Mouse (Mus musculus): ENCODE results near the gene Bmp8b.
"Not testable (repeated sequence)": the region's sequence is repeated elsewhere in the genome, so short reads cannot be mapped to it uniquely, and the experiment has no call there.

Bmp8b gene

GRCm38 (mm10) chr4:123104651-123105450, at the start of gene Bmp8b:
Bmp8b (plus strand) TSS chr4:123105165.
- no peak for DNase-seq (ENCODE audit: low read depth, low spot score)

DNA sequence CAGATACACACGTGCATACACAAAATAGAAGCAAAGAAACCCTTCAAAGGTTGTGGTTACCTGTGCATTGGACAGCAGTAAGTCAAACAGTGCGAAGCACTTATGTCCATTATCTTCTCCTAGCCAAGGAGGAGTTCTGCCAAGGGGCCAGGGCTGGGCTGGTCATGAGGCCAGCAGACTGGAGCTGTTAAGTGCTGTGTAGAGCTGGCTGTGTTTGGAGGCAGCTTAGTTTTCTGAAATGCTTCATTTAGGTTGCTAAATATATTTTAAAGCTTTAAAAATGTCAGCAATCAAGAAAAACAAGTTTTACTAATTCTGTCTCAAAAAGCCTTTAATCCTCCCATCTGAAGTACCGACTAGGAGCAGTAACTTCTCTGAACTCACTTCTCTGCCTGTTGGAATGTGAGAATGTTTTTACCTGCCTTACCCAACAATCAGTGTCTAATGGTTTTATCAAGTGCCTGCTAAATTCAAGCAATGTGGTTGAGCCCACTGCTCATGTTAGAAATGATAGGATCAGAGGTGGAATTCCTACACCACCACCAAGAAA, 48.3 kb upstream of the Bmp8b start:
- DNase-seq (ENCODE audit: low read depth, low spot score), result no peak

GRCm38 (mm10) chr4:123057957-123058356, 47.0 kb upstream of the Bmp8b start:
- DNase-seq (ENCODE audit: low read depth, low spot score), result no peak

DNA sequence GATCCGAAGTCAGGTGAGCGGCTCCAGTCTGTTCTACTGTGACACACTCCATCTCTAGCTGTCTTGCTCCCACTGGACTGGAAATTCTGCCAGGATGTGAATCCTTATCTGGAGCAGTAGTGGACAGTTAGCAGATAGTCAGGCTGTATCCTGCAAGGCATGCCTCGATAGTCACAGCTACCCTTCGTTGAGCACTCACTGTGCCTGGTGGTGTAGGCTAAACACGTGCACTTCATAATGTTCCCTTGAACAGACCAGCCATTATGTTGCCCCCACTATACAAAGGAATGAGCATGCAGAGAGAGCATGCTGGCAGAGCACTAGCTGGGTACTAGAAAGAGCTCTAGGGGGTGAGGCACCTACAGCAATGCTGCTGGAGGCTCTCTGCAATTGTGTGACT, 43.2 kb upstream of the Bmp8b start:
- no peak for DNase-seq (ENCODE audit: low read depth, low spot score)

DNA sequence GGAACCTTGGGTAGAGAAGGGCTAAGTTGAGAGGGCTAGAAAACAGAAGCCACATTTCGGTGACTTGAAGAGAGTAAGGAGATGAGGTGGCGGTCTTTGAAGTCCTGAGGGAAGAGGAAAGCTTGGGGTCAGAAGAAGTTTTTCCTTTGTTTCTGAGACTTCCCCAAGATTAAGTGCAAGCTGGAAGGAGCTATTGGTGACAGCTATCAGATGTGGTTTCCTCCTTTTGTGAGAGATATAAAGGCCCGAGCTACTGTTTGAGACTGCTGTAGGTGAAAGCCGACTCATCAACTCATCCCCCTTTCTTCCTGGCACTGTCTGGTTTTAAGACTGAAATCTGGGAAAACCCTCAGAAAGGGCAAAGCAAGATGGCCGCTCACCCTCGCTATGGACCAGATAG, 36.3 kb upstream of the Bmp8b start:
- no peak for DNase-seq (ENCODE audit: low read depth, low spot score)

DNA sequence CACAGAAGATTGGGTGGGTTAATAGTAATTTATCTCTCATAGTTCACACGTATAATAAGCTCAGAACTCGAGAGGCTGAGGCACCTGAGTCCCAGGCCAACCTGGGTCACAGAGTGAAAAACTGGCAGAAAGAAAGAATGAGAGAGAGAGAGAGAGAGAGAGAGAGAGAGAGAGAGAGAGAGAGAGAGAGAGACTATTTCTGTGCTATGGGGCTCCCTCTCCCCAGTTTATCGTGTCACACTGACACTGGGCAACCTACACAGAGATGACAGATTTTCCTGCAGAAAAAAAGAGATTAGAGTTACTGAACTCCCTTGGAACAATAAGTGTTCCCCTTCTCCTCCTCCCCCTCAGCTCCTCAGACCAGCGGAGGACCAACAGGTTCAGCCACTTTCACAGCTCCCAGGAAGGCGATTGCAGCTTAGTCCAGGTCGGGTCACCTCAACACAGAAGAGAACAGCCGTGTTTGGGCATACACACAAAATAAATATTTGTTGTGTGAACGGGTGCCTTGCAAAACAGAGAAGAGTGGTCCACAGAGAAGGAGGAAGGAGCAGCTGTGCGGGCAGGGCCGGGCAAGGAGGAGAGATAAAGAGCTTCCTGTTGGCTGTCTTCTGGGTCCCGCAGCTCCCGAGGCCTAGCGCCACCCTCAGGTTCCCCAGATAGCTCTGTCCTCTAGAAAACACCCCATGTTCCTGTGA, 33.5 kb upstream of the Bmp8b start:
- peak; percentile 73 for DNase-seq (ENCODE audit: low read depth, low spot score)

DNA sequence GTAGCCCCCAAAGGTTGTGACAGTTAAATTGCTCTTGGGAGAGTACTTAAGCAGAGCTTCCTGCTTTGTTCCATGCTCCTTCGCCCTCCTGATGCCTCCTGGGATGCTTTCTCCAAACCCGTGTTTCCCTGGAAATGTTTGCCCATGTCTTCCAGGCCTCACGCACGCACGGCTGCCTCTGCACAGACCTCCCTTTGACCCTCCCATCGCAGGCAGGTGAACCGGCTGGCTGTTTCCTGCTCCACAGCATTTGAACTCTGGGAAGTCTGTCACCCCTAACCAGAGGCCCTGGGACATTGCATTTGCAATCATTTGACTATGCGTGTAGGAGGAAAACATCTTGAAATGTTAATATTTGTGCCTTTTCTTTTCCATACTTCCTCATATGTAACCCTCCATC, 28.0 kb upstream of the Bmp8b start:
- DNase-seq (ENCODE audit: low read depth, low spot score), result no peak

GRCm38 (mm10) chr4:123078231-123078630, 26.7 kb upstream of the Bmp8b start:
- DNase-seq (ENCODE audit: low read depth, low spot score), result no peak

- no peak for DNase-seq (ENCODE audit: low read depth, low spot score)
These were observed 24.2 kb upstream of the Bmp8b start for GRCm38 (mm10) chr4:123080791-123081190.

DNA sequence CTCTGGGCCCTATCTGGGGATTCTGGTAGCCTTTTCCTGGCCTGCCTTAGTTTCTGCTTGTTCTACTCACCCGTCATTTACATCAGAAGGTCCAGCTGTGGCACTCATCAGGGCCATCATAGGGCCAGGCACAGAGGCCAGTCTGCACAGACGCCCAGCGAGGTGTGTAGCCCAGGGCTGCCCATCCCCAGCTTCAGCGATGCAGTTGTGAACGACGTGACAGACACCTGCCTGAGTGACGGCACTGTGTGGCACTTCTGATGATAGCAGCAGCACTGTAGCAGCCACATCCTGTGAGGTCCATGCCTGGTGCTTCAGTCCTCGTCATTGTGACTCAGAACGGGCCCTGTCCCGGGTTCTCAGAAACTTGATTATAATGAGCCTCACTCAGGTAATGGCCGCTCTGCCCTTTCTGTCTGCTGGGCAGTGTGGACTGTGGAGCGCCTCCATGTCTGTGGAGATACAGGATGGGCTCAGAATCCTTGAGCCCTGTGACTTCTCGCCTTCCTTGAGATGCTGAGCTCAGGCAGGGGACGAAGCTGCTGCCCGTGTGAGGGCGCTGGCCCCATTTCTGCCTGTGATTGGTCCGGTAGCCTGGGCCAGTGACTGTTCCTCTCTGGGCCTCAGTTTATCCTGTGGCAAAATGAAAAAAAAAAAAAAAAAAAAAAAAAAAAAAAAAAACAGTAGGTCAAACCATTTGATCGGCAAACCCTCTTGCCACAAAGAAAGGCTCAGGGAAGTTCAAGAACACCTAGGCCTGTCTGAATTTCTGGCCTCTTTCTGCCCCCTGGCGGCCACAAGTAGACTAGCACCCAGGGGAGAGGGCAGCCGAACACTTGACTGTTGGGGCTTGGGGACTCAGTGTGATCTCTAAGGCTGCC, 22.4 kb upstream of the Bmp8b start:
- DNase-seq (ENCODE audit: low read depth, low spot score), result peak; percentile 75

GRCm38 (mm10) chr4:123083323-123083902, 21.6 kb upstream of the Bmp8b start:
- DNase-seq (ENCODE audit: low read depth, low spot score), result no peak

DNA sequence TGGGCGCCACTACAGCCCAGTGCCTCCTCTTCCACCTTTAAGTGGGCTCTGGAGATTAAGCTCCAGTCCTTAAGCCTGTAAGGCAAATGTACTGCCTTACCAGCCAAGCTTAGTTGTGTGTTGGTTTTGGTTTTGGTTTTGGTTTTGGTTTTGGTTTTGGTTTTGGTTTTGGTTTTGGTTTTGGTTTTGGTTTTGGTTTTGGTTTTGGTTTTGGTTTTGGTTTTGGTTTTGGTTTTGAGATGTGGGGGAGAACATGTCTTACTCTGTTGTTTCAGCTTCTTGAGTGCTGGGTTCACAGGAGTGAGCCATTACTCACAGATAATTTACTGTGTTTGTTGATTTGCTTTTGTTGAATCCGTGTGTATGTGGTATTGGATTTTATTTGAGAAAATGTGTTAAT, 19.7 kb upstream of the Bmp8b start:
- no peak for DNase-seq (ENCODE audit: low read depth, low spot score)

DNA sequence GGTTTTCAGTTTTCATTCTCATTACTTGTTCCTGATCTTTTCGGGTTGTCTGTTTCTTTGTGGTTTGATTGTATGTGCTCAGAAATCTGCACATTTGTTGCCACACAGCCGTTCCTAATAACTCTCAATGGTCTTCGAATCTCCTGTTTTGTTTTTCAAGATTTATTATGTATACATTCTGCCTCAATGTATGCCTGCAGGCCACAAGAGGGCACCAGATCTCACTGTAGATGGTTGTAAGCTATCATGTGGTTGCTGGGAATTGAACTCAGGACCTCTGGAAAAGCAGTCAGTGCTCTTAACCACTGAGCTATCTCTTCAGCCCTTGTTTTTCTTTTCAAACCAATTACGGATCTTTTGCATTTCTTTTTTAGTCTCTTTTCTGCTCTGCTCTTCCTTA, 18.6 kb upstream of the Bmp8b start:
- peak; percentile 16 for DNase-seq (ENCODE audit: low read depth, low spot score)

DNA sequence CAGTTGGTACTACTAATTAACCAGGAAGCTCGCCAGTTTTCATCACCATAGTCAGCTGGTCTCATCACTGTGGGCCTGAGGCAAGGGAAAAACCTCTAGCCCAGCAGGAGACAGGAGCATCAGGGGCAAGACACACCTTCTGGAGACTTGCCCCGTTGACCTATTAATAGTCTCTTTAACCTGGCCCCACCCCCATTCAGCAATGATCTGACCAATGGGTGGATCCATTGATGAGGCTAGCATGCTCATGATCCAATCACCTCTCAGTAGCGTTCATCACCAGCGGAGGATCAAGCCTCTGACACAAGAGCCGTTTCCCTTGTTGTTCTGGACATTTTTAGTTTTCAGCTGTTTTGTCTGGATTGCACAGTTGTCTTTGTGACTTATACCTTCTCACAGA, 12.3 kb upstream of the Bmp8b start:
- DNase-seq (ENCODE audit: low read depth, low spot score), result no peak

DNA sequence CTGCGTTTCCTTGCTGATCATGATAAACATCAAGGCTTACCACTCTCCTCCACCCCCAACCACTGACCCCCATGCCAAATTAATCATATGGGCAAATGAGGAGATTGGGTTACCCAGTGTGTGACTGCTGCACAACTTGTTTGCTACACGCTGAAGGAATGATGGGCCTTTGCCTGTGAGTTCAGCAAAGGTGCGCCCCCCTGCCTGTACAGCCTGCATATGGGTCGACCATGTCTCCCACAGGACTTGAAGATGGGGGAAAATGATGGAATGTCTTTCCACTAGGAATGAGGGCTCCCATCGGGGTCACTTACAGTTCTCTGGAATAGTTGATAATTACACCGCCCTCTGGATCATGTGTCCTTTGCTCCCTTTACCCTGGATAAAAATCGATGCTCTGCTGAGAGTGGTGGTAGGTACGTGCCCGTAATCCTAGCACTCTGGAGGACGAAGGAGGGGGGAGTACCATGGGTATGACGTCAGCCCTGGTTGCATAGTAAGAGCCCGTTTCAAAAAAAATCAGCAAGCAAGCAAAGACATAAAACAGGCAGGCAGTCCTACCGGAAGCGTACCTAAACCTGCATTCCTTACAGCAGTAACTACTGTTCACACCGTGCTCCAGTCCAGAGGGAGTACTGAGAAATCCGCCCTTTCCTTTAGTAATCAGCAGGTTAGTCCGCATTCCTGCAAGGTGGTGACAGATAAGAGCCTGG, 11.7 kb upstream of the Bmp8b start:
- no peak for DNase-seq (ENCODE audit: low read depth, low spot score)

DNA sequence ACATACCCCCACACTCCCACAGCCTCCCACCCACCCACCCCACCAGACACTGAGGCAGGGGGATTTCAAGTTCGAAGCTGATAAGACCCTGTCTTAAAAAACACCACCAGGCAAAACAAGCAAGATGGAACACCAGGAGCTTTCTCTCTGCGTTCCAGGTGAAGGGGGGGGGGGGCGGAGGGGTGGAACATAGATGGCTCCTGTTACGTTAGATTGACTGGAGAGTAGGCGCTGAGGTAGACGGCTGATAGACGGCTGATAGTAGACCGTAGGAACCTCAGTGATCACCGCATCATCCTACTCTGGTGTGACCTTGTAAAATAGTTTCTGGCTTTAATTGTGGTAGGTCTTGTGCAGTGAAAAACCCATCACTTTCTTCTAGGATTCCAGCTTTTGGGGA, 11.1 kb upstream of the Bmp8b start:
- DNase-seq (ENCODE audit: low read depth, low spot score), result no peak

GRCm38 (mm10) chr4:123105451-123105790, 456 bp downstream of the Bmp8b start:
- no peak for DNase-seq (ENCODE audit: low read depth, low spot score)

- DNase-seq (ENCODE audit: low read depth, low spot score), result not testable (repeated sequence)
These were observed 964 bp downstream of the Bmp8b start for GRCm38 (mm10) chr4:123105929-123106328.

- no peak for DNase-seq (ENCODE audit: low read depth, low spot score)
These were observed 1.9 kb downstream of the Bmp8b start for GRCm38 (mm10) chr4:123106864-123107263.

DNA sequence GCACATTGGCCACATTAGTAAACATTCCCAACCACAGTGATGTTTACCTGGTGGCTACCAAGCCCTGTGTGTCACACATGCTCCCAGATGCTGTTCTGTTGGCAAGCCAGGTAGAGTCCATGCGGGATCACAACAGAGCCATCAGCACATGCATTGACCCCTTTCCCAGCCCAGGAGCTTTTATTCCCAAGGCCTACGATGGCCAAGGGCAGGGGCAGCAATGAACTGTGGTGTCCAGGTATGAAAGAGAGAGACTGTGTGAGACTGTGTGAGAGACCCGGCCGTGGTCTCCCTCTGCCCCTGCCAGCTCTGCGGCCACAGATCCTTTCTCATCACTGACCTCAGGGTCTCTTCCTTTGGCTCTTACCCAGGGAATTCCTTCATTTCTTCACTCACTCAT, 3.1 kb downstream of the Bmp8b start:
- DNase-seq (ENCODE audit: low read depth, low spot score), result no peak

- no peak for DNase-seq (ENCODE audit: low read depth, low spot score)
These were observed 5.8 kb downstream of the Bmp8b start for GRCm38 (mm10) chr4:123110751-123111150.
